Mouse (Mus musculus) right cerebral cortex, postnatal 14 days (tissue): ENCODE measurements at regions not wholly inside any gene's neighbourhood (a gene's known extent, or its start where the extent isn't known, plus 50 kb on each side); places are given as distances from the start of the nearest gene placed in this dataset.
"Not testable (repeated sequence)": the region's sequence is repeated elsewhere in the genome, so short reads cannot be mapped to it uniquely, and the experiment has no call there.

Experiments
- DNase-seq: peaks from one replicate; pipeline ENCODE4 v3.0.0; 2022

- DNase-seq, result no peak
Observed at GRCm38 (mm10) chr13:97482439-97482946, 241.6 kb downstream of the Enc1 start.

GRCm38 (mm10) chr13:97481259-97481658 lies 240.4 kb downstream of the Enc1 start:
- DNase-seq, result no peak

- DNase-seq, result no peak
Observed at GRCm38 (mm10) chr13:97479066-97479586, 238.2 kb downstream of the Enc1 start.

GRCm38 (mm10) chr13:97473971-97474365 lies 233.1 kb downstream of the Enc1 start:
- no peak for DNase-seq

- DNase-seq, result no peak
Observed at GRCm38 (mm10) chr13:97473256-97473970, 232.5 kb downstream of the Enc1 start.

- DNase-seq, result no peak
Observed at GRCm38 (mm10) chr13:97469999-97470398, 229.1 kb downstream of the Enc1 start.

GRCm38 (mm10) chr13:97468874-97469593 lies 228.1 kb downstream of the Enc1 start:
- DNase-seq, result no peak

GRCm38 (mm10) chr13:97466585-97466984 lies 225.7 kb downstream of the Enc1 start:
- DNase-seq, result not testable (repeated sequence)

GRCm38 (mm10) chr13:97463798-97464197 lies 222.9 kb downstream of the Enc1 start:
- no peak for DNase-seq

GRCm38 (mm10) chr13:97462884-97463235 lies 222.0 kb downstream of the Enc1 start:
- DNase-seq, result no peak

- no peak for DNase-seq
Observed at GRCm38 (mm10) chr13:97462110-97462883, 221.4 kb downstream of the Enc1 start.

GRCm38 (mm10) chr13:97461207-97461606 lies 220.3 kb downstream of the Enc1 start:
- DNase-seq, result no peak

- no peak for DNase-seq
Observed at GRCm38 (mm10) chr13:97459106-97459505, 218.2 kb downstream of the Enc1 start.

- no peak for DNase-seq
Observed at GRCm38 (mm10) chr13:97455961-97456360, 215.1 kb downstream of the Enc1 start.

- DNase-seq, result no peak
Observed at GRCm38 (mm10) chr13:97454715-97455114, 213.8 kb downstream of the Enc1 start.

- no peak for DNase-seq
Observed at GRCm38 (mm10) chr13:97453469-97453868, 212.6 kb downstream of the Enc1 start.

- no peak for DNase-seq
Observed at GRCm38 (mm10) chr13:97453090-97453430, 212.2 kb downstream of the Enc1 start.

GRCm38 (mm10) chr13:97452386-97453089 lies 211.6 kb downstream of the Enc1 start:
- no peak for DNase-seq

GRCm38 (mm10) chr13:97451276-97451675 lies 210.4 kb downstream of the Enc1 start:
- no peak for DNase-seq

- DNase-seq, result no peak
Observed at GRCm38 (mm10) chr13:97448123-97448522, 207.2 kb downstream of the Enc1 start.

GRCm38 (mm10) chr13:97443731-97444428 lies 203.0 kb downstream of the Enc1 start:
- no peak for DNase-seq

- no peak for DNase-seq
Observed at GRCm38 (mm10) chr13:97442806-97443205, 201.9 kb downstream of the Enc1 start.
